Mouse (Mus musculus) stomach, postnatal 0 days (tissue): ENCODE results near the gene Ttll12. TPM values are rescaled to one million over a fixed set of nuclear protein-coding genes. Genes with fewer than 3 reads are reported as not detected.
A peak's percentile ranks its signal among the peaks of the same experiment; 100 is the strongest.

Experiments used
- ATAC-seq: fragments of 200-750 bp; cut with Nextera tagmentation; 2 replicates; pipeline ENCODE4 v1.8.0; 2017; ENCODE audit not compliant: low FRiP score, low TSS enrichment
- DNase-seq: peaks from one replicate; pipeline ENCODE4 v3.0.0-alpha.2; 2016; ENCODE audit warnings: low spot score
- H3K27ac ChIP-seq: fragments of 300-500 bp; sonication (generic); replicated peaks from 2 replicates; pipeline ENCODE4 v1.5.1; 2014; ENCODE audit warnings: mild to moderate bottlenecking, control low read depth
- H3K27me3 ChIP-seq: fragments of 300-500 bp; sonication (generic); 2 replicates; pipeline ENCODE4 v1.6.1; 2014; ENCODE audit warnings: low read length; ENCODE audit not compliant: control insufficient read depth, insufficient read depth
- H3K36me3 ChIP-seq: fragments of 300-500 bp; sonication (generic); 2 replicates; pipeline ENCODE4 v1.6.1; 2014; ENCODE audit warnings: low read length, mixed read lengths; ENCODE audit not compliant: control insufficient read depth, insufficient read depth
- H3K4me1 ChIP-seq: fragments of 300-500 bp; sonication (generic); replicated peaks from 2 replicates; pipeline ENCODE4 v1.6.1; 2014; ENCODE audit warnings: antibody characterized with exemption; ENCODE audit not compliant: control insufficient read depth, insufficient read depth
- H3K4me2 ChIP-seq: fragments of 300-500 bp; sonication (generic); replicated peaks from 2 replicates; pipeline ENCODE4 v1.6.1; 2014; ENCODE audit warnings: low read depth, mild to moderate bottlenecking, control low read depth, moderate library complexity
- H3K4me3 ChIP-seq: fragments of 300-500 bp; sonication (generic); 2 replicates; pipeline ENCODE4 v1.5.1; 2014; ENCODE audit warnings: low read depth, low read length, control low read depth
- H3K9ac ChIP-seq: fragments of 300-500 bp; sonication (generic); 2 replicates; pipeline ENCODE4 v1.6.1; 2014; ENCODE audit warnings: mild to moderate bottlenecking, low read length, control low read depth, mixed read lengths
- H3K9me3 ChIP-seq: fragments of 300-500 bp; sonication (generic); 2 replicates; pipeline ENCODE4 v1.6.1; 2016; ENCODE audit warnings: low read length; ENCODE audit not compliant: control insufficient read depth
- CTCF ChIP-seq: IDR thresholded peaks from 2 replicates; pipeline ENCODE4 v1.5.1; 2016; ENCODE audit warnings: antibody characterized with exemption, low read depth, mild to moderate bottlenecking, moderate library complexity
- EP300 ChIP-seq: optimal IDR thresholded peaks from 2 replicates; pipeline ENCODE3; 2016; ENCODE audit warnings: antibody characterized with exemption
- WGBS: fragments of 180-500 bp; shearing (Covaris S2); extraction: QIAGEN DNeasy Blood & Tissue Kit; methylation state at CpG from one replicate; pipeline ENCODE4 v1.1.7; 2014; 5-methylcytosine and 5-hydroxymethylcytosine counted together
- polyA plus RNA-seq: library from polyadenylated mRNA; unstranded; fragments of >200 nt; fragmentation: Nextera tagmentation; extraction: Ambion mirVana; gene quantifications from 2 replicates; pipeline ENCODE4 v1.2.1, GENCODE M21; 2015

Gene Ttll12
- polyA plus RNA-seq, 1 experiment from 2014 or later, result 17.3 TPM

- peaks cover 6% of the 10 kb centered on the region; the same call in 1 of the 2 replicates for H3K4me1 ChIP-seq
- TF ChIP-seq CTCF (no peak), EP300 (no peak)
- no peak overlapping the region for H3K4me3 ChIP-seq
- H3K9me3 ChIP-seq, result no peaks in the 10 kb centered on the region
- peak; percentile 53 for DNase-seq
- H3K4me2 ChIP-seq, result peak overlapping the region; percentile 84
- peak; percentile 53 for ATAC-seq
- H3K27ac ChIP-seq, result peak overlapping the region; percentile 78
- WGBS, result 66% methylated on average over 8 of the region's 8 CpGs
- peak overlapping the region; percentile 43; the same call in 1 of the 2 replicates for H3K9ac ChIP-seq
- H3K36me3 ChIP-seq, result no peaks in the 10 kb centered on the region
- no peaks in the 10 kb centered on the region for H3K27me3 ChIP-seq
Observed at GRCm38 (mm10) chr15:83592260-83593188, 2.4 kb downstream of the Ttll12 start.

GRCm38 (mm10) chr15:83591758-83592157 lies 3.2 kb downstream of the Ttll12 start:
- Histone ChIP-seq H3K4me1 (peaks cover 6% of the 10 kb centered on the region; the same call in 1 of the 2 replicates), H3K27me3 (no peaks in the 10 kb centered on the region), H3K9ac (no peak overlapping the region), H3K36me3 (peaks cover 7% of the 10 kb centered on the region; the same call in 1 of the 2 replicates), H3K4me3 (no peak overlapping the region), H3K27ac (no peak overlapping the region), H3K4me2 (no peak overlapping the region), H3K9me3 (no peaks in the 10 kb centered on the region)
- no peak for ATAC-seq
- no peak for DNase-seq
- no peak for TF ChIP-seq CTCF
- TF ChIP-seq EP300, result no peak
- 75% methylated on average over 6 of the region's 6 CpGs for WGBS

GRCm38 (mm10) chr15:83590841-83591240 lies 4.1 kb downstream of the Ttll12 start:
- Histone ChIP-seq H3K4me2 (no peak overlapping the region), H3K9me3 (0 out of 2 replicates have a peak, but pooled peaks cover 4% of the 10 kb centered on the region), H3K36me3 (peaks cover 16% of the 10 kb centered on the region; the same call in 1 of the 2 replicates), H3K4me1 (peaks cover 6% of the 10 kb centered on the region; the same call in 1 of the 2 replicates), H3K27me3 (no peaks in the 10 kb centered on the region), H3K4me3 (no peak overlapping the region), H3K9ac (no peak overlapping the region), H3K27ac (no peak overlapping the region)
- WGBS, result 87% methylated on average over 4 of the region's 4 CpGs
- ATAC-seq (no peak), DNase-seq (no peak)
- TF ChIP-seq EP300 (no peak), CTCF (no peak)

- H3K4me3 ChIP-seq, result no peak overlapping the region
- H3K9me3 ChIP-seq, result 0 out of 2 replicates have a peak, but pooled peaks cover 4% of the 10 kb centered on the region
- no peak overlapping the region for H3K27ac ChIP-seq
- no peak overlapping the region for H3K4me2 ChIP-seq
- ATAC-seq, result no peak
- H3K9ac ChIP-seq, result no peak overlapping the region
- 79% methylated on average over 6 of the region's 6 CpGs for WGBS
- no peaks in the 10 kb centered on the region for H3K27me3 ChIP-seq
- H3K36me3 ChIP-seq, result peaks cover 35% of the 10 kb centered on the region
- no peak for DNase-seq
- TF ChIP-seq EP300, result no peak
- TF ChIP-seq CTCF, result no peak
- H3K4me1 ChIP-seq, result no peaks in the 10 kb centered on the region
Observed at GRCm38 (mm10) chr15:83584741-83585220, 10.2 kb downstream of the Ttll12 start.

GRCm38 (mm10) chr15:83583419-83584156 lies 11.4 kb downstream of the Ttll12 start:
- no peak overlapping the region for H3K4me2 ChIP-seq
- H3K36me3 ChIP-seq, result peaks cover 43% of the 10 kb centered on the region
- 68% methylated on average over 8 of the region's 8 CpGs for WGBS
- peak; percentile 74 for TF ChIP-seq CTCF
- TF ChIP-seq EP300, result no peak
- ATAC-seq (peak; percentile 35), DNase-seq (peak; percentile 66)
- H3K9me3 ChIP-seq, result 0 out of 2 replicates have a peak, but pooled peaks cover 4% of the 10 kb centered on the region
- no peaks in the 10 kb centered on the region for H3K27me3 ChIP-seq
- no peak overlapping the region for H3K27ac ChIP-seq
- H3K9ac ChIP-seq, result no peak overlapping the region
- no peaks in the 10 kb centered on the region for H3K4me1 ChIP-seq
- no peak overlapping the region for H3K4me3 ChIP-seq
